Mouse (Mus musculus) layer of hippocampus, adult 8-10 months (tissue): ENCODE results near the gene Smim12. TPM values are rescaled to one million over a fixed set of nuclear protein-coding genes. Genes with fewer than 3 reads are reported as not detected.
A peak's percentile ranks its signal among the peaks of the same experiment; 100 is the strongest.

Experiments
- DNase-seq, 2 experiments: peaks; one replicate each; pipeline ENCODE4 v3.0.0; 2022; ENCODE audit warnings: low spot score in 2 of 2
- total RNA-seq, 4 experiments: library from RNA; stranded (reverse); gene quantifications; 2 replicates each; pipeline ENCODE4 v1.2.4; 2022

The Smim12 gene
- total RNA-seq, result 10 to 100 TPM; 53.6 to 54.6 (median 54.1) TPM

- DNase-seq, result peak; percentile 95 to 99
These were observed at the start of gene Smim12 for GRCm38 (mm10) chr4:127243552-127243951. TSS of gene Smim12 (plus strand) at chr4:127243784.

- DNase-seq, result no peak
These were observed 48.9 kb upstream of the Smim12 start for GRCm38 (mm10) chr4:127194477-127195269.

- no peak for DNase-seq
These were observed 45.0 kb upstream of the Smim12 start for GRCm38 (mm10) chr4:127198609-127199008.

- DNase-seq, result no peak
These were observed 44.2 kb upstream of the Smim12 start for GRCm38 (mm10) chr4:127199406-127199805.

- no peak for DNase-seq
These were observed 43.3 kb upstream of the Smim12 start for GRCm38 (mm10) chr4:127200164-127200722.

GRCm38 (mm10) chr4:127200769-127201617, 42.6 kb upstream of the Smim12 start:
- no peak for DNase-seq

- no peak for DNase-seq
These were observed 40.5 kb upstream of the Smim12 start for GRCm38 (mm10) chr4:127203081-127203480.

GRCm38 (mm10) chr4:127211318-127211717, 32.3 kb upstream of the Smim12 start:
- DNase-seq, result no peak

- no peak for DNase-seq
These were observed 29.1 kb upstream of the Smim12 start for GRCm38 (mm10) chr4:127214510-127214909.

- DNase-seq, result no peak
These were observed 28.5 kb upstream of the Smim12 start for GRCm38 (mm10) chr4:127215103-127215502.

GRCm38 (mm10) chr4:127215799-127216198, 27.8 kb upstream of the Smim12 start:
- no peak for DNase-seq

- DNase-seq, result no peak
These were observed 27.3 kb upstream of the Smim12 start for GRCm38 (mm10) chr4:127216251-127216651.

- DNase-seq, result no peak
These were observed 26.5 kb upstream of the Smim12 start for GRCm38 (mm10) chr4:127217048-127217447.

- DNase-seq, result no peak
These were observed 20.3 kb upstream of the Smim12 start for GRCm38 (mm10) chr4:127223291-127223690.

- DNase-seq, result no peak
These were observed 19.8 kb upstream of the Smim12 start for GRCm38 (mm10) chr4:127223755-127224154.

GRCm38 (mm10) chr4:127224444-127225100, 19.0 kb upstream of the Smim12 start:
- no peak for DNase-seq

GRCm38 (mm10) chr4:127226067-127226466, 17.5 kb upstream of the Smim12 start:
- no peak for DNase-seq

GRCm38 (mm10) chr4:127227051-127227673, 16.4 kb upstream of the Smim12 start:
- DNase-seq, result peak in 1 of 2 experiments; percentile 58

GRCm38 (mm10) chr4:127232028-127232427, 11.6 kb upstream of the Smim12 start:
- peak; percentile 77 to 81 for DNase-seq

GRCm38 (mm10) chr4:127232551-127232950, 11.0 kb upstream of the Smim12 start:
- no peak for DNase-seq
